ENCODE assay signal across 12 mouse cellular contexts in the genomic region with DNA sequence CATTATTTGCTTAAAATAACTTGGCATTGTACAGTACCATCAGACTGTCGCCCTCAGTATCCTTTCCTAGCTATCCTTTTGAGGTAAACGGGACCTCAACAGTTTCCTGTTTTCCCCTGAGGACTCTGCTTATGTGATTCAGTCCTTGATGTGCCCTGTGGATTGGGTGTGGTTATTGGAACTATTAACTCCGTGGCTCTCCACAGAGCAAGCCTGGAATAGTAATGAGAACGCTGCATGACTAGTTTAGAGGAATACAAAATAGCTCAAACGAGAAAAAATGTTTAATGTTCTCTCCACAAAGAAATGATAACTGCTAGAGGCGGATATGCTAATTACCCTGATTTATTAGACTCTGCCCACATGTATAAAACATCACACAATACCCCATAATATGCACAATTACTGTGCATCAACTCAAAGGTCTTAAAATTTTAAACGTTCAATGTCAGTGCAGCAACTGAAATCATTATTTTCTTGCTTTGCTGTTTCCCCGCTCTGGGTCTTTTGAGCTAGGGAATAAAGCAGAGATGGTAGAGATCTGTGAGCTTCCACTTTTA.
DNase-seq lines count a peak whose midpoint lies in the region; ATAC-seq and TF ChIP-seq lines count a peak whose summit lies in the region.
"Had no signal": no experiment of that assay in that cellular context is flagged by ENCODE, and none has a peak within 500 bp of the region (broad histone marks: within the 10 kb centered on the region; RNA-seq: fewer than 3 reads in every experiment).

No protein-coding gene starts in this region.

- no peak for TF ChIP-seq CTCF in layer of hippocampus, adult 2 months (conservative IDR thresholded peaks at IDR 0.05)
- no peak for TF ChIP-seq CTCF in midbrain, postnatal 0 days (IDR thresholded peaks at IDR 0.05)

- H3K36me3 ChIP-seq in forebrain, embryonic 13.5 days (ENCODE audit: poor library complexity, severe bottlenecking): no peaks in the 10 kb centered on the region
- no peaks in the 10 kb centered on the region for H3K36me3 ChIP-seq in forebrain, embryonic 12.5 days (replicated peaks)
- H3K36me3 ChIP-seq in hindbrain, embryonic 14.5 days (replicated peaks; ENCODE audit: control insufficient read depth, insufficient read depth): no peaks in the 10 kb centered on the region
- no peaks in the 10 kb centered on the region for H3K36me3 ChIP-seq in midbrain, postnatal 0 days (ENCODE audit: insufficient read depth, low read length)
- H3K36me3 ChIP-seq: embryonic facial prominence, embryonic 15.5 days had no signal

- no peaks in the 10 kb centered on the region for H3K9me3 ChIP-seq in forebrain, embryonic 13.5 days (replicated peaks)
- no peaks in the 10 kb centered on the region for H3K9me3 ChIP-seq in forebrain, embryonic 12.5 days
- no peaks in the 10 kb centered on the region for H3K9me3 ChIP-seq in hindbrain, embryonic 14.5 days (ENCODE audit: control insufficient read depth, low read length)
- no peaks in the 10 kb centered on the region for H3K9me3 ChIP-seq in midbrain, postnatal 0 days (ENCODE audit: low read length)
- H3K9me3 ChIP-seq: embryonic facial prominence, embryonic 15.5 days had no signal

- no peaks in the 10 kb centered on the region for H3K4me1 ChIP-seq in forebrain, embryonic 13.5 days
- peaks cover 3% of the 10 kb centered on the region; the same call in 1 of the 2 replicates for H3K4me1 ChIP-seq in forebrain, embryonic 12.5 days
- 0 out of 2 replicates have a peak, but pooled peaks cover 4% of the 10 kb centered on the region for H3K4me1 ChIP-seq in hindbrain, embryonic 14.5 days (replicated peaks; ENCODE audit: control insufficient read depth, insufficient read depth, low read length)
- H3K4me1 ChIP-seq in midbrain, postnatal 0 days (ENCODE audit: insufficient read depth, low read length): no peaks in the 10 kb centered on the region
- H3K4me1 ChIP-seq: embryonic facial prominence, embryonic 15.5 days had no signal

- H3K4me2 ChIP-seq in forebrain, embryonic 13.5 days: no peak overlapping the region
- H3K4me2 ChIP-seq in forebrain, embryonic 12.5 days: no peak overlapping the region
- H3K4me2 ChIP-seq in hindbrain, embryonic 14.5 days (replicated peaks): no peak overlapping the region
- no peak overlapping the region for H3K4me2 ChIP-seq in midbrain, postnatal 0 days (ENCODE audit: low read depth, low read length, poor library complexity, severe bottlenecking)
- H3K4me2 ChIP-seq: embryonic facial prominence, embryonic 15.5 days; heart, embryonic 11.5 days had no signal

- intact Hi-C loops in left cerebral cortex, postnatal 14 days (cut with DNase I): loop anchor here (5.0 to 10.0 kb wide), 2 partner anchors 121 to 817 kb away; no protein-coding TSS in a partner anchor

- peak; percentile 25; the same call in 1 of the 2 replicates for ATAC-seq in forebrain, embryonic 13.5 days
- no peak for ATAC-seq in forebrain, embryonic 12.5 days (ENCODE audit: low FRiP score)
- ATAC-seq in hindbrain, embryonic 14.5 days (ENCODE audit: low FRiP score): 0 out of 2 replicates have a peak, but pooled peaks have one; percentile 28
- peak; percentile 14; the same call in 1 of the 2 replicates for ATAC-seq in midbrain, postnatal 0 days (ENCODE audit: low FRiP score)
- ATAC-seq: activated CD4-positive, CD25-positive, alpha-beta regulatory T cell, adult 4 months; intestine, postnatal 0 days had no signal

- no peaks in the 10 kb centered on the region for H3K27me3 ChIP-seq in forebrain, embryonic 13.5 days
- no peaks in the 10 kb centered on the region for H3K27me3 ChIP-seq in forebrain, embryonic 12.5 days
- no peaks in the 10 kb centered on the region for H3K27me3 ChIP-seq in hindbrain, embryonic 14.5 days (ENCODE audit: control insufficient read depth, insufficient read depth, low read length)
- H3K27me3 ChIP-seq in midbrain, postnatal 0 days (ENCODE audit: insufficient read depth, low read length): no peaks in the 10 kb centered on the region
- H3K27me3 ChIP-seq: embryonic facial prominence, embryonic 15.5 days had no signal

- WGBS in forebrain, embryonic 13.5 days: 56% methylated on average over 8 of the region's 8 CpGs
- WGBS in forebrain, embryonic 12.5 days: 57% methylated on average over 8 of the region's 8 CpGs
- WGBS in hindbrain, embryonic 14.5 days: 44% methylated on average over 8 of the region's 8 CpGs
- WGBS in midbrain, postnatal 0 days: 44% methylated on average over 8 of the region's 8 CpGs

- no peak overlapping the region for H3K27ac ChIP-seq in forebrain, embryonic 13.5 days
- no peak overlapping the region for H3K27ac ChIP-seq in forebrain, embryonic 12.5 days
- H3K27ac ChIP-seq in layer of hippocampus, adult 2 months: peak overlapping the region; percentile 69
- peak overlapping the region; percentile 80 for H3K27ac ChIP-seq in hindbrain, embryonic 14.5 days
- H3K27ac ChIP-seq in midbrain, postnatal 0 days (ENCODE audit: low read depth, low read length): no peak overlapping the region
- H3K27ac ChIP-seq: embryonic facial prominence, embryonic 15.5 days had no signal

- no peak overlapping the region for H3K9ac ChIP-seq in forebrain, embryonic 13.5 days
- no peak overlapping the region for H3K9ac ChIP-seq in forebrain, embryonic 12.5 days
- 0 out of 2 replicates have a peak overlapping the region, but pooled peaks have one; percentile 22 for H3K9ac ChIP-seq in hindbrain, embryonic 14.5 days
- no peak overlapping the region for H3K9ac ChIP-seq in midbrain, postnatal 0 days (replicated peaks; ENCODE audit: low read length, poor library complexity, severe bottlenecking)
- H3K9ac ChIP-seq: embryonic facial prominence, embryonic 15.5 days had no signal

- DNase-seq in layer of hippocampus, adult 2 months (ENCODE audit: low spot score in 2 of 2): no peak
- no peak for DNase-seq in layer of hippocampus, adult 18-20 months (ENCODE audit: low spot score in 2 of 2)
- peak; percentile 31 for DNase-seq in hindbrain, embryonic 14.5 days (ENCODE audit: low spot score)
- DNase-seq in midbrain, postnatal 0 days (ENCODE audit: low spot score): no peak
- DNase-seq in embryo, embryonic 9.5 days (ENCODE audit: extremely low spot score): no peak
- DNase-seq in left cerebral cortex, postnatal 14 days (ENCODE audit: low spot score in 2 of 2): no peak

- no peak overlapping the region for H3K4me3 ChIP-seq in forebrain, embryonic 13.5 days
- no peak overlapping the region for H3K4me3 ChIP-seq in forebrain, embryonic 12.5 days (replicated peaks)
- H3K4me3 ChIP-seq in layer of hippocampus, adult 2 months: no peak overlapping the region
- H3K4me3 ChIP-seq in hindbrain, embryonic 14.5 days (replicated peaks; ENCODE audit: low read length): no peak overlapping the region
- no peak overlapping the region for H3K4me3 ChIP-seq in midbrain, postnatal 0 days (ENCODE audit: low read depth, low read length)
- H3K4me3 ChIP-seq: embryonic facial prominence, embryonic 15.5 days had no signal

Comparison
In these comparisons a context has a peak if more than half of its experiments do, and no peak if none do; other contexts are left out.
1. H3K27ac ChIP-seq: peak in layer of hippocampus, adult 2 months (single experiment) and hindbrain, embryonic 14.5 days (single experiment); none in forebrain, embryonic 13.5 days (single experiment), forebrain, embryonic 12.5 days (single experiment) and midbrain, postnatal 0 days (single experiment).